Mouse (Mus musculus) midbrain, embryonic 15.5 days (tissue): ENCODE measurements at regions not wholly inside any gene's neighbourhood (a gene's known extent, or its start where the extent isn't known, plus 50 kb on each side); places are given as distances from the start of the nearest gene placed in this dataset.

Experiments used
- ATAC-seq: fragments of 200-750 bp; cut with Nextera tagmentation; replicated peaks from 2 replicates; pipeline ENCODE4 v1.8.0; 2017; ENCODE audit warnings: moderate TSS enrichment
- H3K27ac ChIP-seq: fragments of 300-500 bp; sonication (generic); 2 replicates; pipeline ENCODE4 v1.5.1; 2015; ENCODE audit warnings: mild to moderate bottlenecking, inconsistent platforms
- H3K27me3 ChIP-seq: fragments of 300-500 bp; sonication (generic); replicated peaks from 2 replicates; pipeline ENCODE4 v1.6.1; 2015; ENCODE audit warnings: inconsistent platforms
- H3K36me3 ChIP-seq: fragments of 300-500 bp; sonication (generic); replicated peaks from 2 replicates; pipeline ENCODE4 v1.6.1; 2015; ENCODE audit warnings: inconsistent platforms
- H3K4me1 ChIP-seq: fragments of 300-500 bp; sonication (generic); 2 replicates; pipeline ENCODE4 v1.6.1; 2015; ENCODE audit warnings: inconsistent platforms
- H3K4me2 ChIP-seq: fragments of 300-500 bp; sonication (generic); 2 replicates; pipeline ENCODE4 v1.6.1; 2015; ENCODE audit warnings: inconsistent platforms, mild to moderate bottlenecking, moderate library complexity
- H3K4me3 ChIP-seq: fragments of 300-500 bp; sonication (generic); 2 replicates; pipeline ENCODE4 v1.5.1; 2015; ENCODE audit warnings: mild to moderate bottlenecking, inconsistent platforms
- H3K9ac ChIP-seq: fragments of 300-500 bp; sonication (generic); 2 replicates; pipeline ENCODE4 v1.6.1; 2015; ENCODE audit warnings: mild to moderate bottlenecking, inconsistent platforms
- H3K9me3 ChIP-seq: fragments of 300-500 bp; sonication (generic); 2 replicates; pipeline ENCODE4 v1.6.1; 2016; ENCODE audit warnings: inconsistent platforms
- WGBS: fragments of 180-500 bp; shearing (Covaris S2); methylation state at CpG from one replicate; pipeline ENCODE4 v1.1.7; 2015; ENCODE audit warnings: mixed read lengths; 5-methylcytosine and 5-hydroxymethylcytosine counted together

DNA sequence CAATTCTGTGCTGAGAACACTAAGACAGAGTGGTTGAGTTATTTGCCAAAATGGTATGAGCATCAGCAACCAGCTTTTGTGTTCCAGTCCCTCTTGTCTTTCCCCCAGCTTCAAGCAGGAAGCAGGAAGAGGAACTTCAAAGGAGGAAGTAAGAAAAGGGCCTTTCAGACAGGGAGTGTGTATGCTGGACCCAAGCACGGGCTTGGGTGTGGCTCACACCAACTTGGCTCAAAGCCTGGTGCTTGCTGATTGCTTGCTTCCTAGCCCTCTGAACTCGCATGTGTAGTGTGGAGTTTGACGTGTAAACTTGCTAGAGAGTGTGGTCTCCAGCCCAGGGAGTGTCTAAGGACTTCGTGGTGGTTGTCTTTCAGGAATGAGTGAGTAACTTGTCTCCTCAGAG is 141.0 kb upstream of the Jun start:
- Histone ChIP-seq H3K27ac (no peak overlapping the region), H3K9me3 (no peaks in the 10 kb centered on the region), H3K36me3 (no peaks in the 10 kb centered on the region), H3K4me3 (no peak overlapping the region), H3K4me2 (no peak overlapping the region), H3K9ac (no peak overlapping the region), H3K27me3 (no peaks in the 10 kb centered on the region), H3K4me1 (no peaks in the 10 kb centered on the region)
- ATAC-seq = no peak
- 66% methylated on average over 4 of the region's 4 CpGs for WGBS

DNA sequence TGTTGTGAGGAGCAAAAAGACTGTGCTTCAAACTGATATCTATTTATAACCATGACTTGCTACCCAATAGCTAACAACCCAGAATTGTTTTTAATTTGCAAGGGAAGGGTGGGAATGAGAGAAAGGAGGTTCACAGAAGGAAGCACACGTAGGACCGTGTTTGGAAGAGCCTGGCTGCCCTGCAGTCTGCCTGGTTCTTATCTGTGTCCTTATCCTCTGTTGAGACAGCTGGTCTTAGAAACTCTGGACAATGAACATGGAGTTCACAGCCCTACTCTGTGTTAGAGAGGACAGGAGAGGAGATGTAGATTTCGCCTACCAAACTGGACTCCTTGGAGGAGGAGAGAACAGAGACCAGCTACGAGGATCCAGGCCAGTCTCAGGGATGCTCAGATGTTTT is 141.5 kb upstream of the Jun start:
- no peak for ATAC-seq
- H3K4me1 ChIP-seq = no peaks in the 10 kb centered on the region
- H3K4me2 ChIP-seq = no peak overlapping the region
- 89% methylated on average over 4 of the region's 4 CpGs for WGBS
- H3K27me3 ChIP-seq = no peaks in the 10 kb centered on the region
- H3K4me3 ChIP-seq = no peak overlapping the region
- H3K9me3 ChIP-seq = no peaks in the 10 kb centered on the region
- H3K36me3 ChIP-seq = no peaks in the 10 kb centered on the region
- no peak overlapping the region for H3K27ac ChIP-seq
- H3K9ac ChIP-seq = no peak overlapping the region

DNA sequence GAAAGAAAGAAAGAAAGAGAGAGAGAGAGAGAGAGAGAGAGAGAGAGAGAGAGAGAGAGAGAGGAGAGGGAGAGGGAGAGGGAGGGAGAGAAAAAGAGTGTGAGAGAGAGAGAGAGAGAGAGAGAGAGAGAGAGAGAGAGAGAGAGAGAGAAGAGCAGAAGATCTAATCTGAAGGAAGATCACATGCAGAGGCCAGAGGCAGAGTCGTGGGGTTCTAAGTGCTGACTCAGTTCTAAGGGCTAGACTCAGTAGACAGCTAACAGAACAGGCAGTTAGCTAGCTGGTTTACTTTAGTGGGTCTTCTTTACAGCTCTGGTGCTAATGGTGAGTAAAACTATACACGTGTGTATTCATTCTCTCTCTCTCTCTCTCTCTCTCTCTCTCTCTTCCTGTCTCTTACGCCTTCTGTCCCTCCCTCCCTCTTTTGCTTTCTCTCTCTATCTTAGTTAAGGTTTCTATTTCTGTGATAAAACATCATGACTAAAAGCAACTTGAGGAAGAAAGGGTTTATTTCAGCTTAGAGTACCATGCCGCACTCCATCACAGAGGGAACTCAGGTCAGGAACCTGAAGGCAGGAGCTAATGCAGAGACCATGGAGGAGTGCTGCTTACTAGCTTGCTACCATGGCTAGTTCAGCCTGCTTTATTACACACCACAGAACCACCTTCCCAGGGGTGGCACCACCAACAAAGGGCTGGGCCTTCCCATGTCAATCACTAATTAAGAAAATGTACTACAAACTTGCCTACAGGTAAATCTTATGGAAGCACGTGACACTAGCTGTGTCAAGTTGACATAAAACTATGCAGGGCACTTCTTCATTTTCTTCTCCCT is 142.8 kb upstream of the Jun start:
- no peak overlapping the region for H3K4me3 ChIP-seq
- no peaks in the 10 kb centered on the region for H3K4me1 ChIP-seq
- WGBS = 81% methylated on average over 5 of the region's 5 CpGs
- no peak for ATAC-seq
- H3K36me3 ChIP-seq = no peaks in the 10 kb centered on the region
- H3K9me3 ChIP-seq = no peaks in the 10 kb centered on the region
- H3K27ac ChIP-seq = no peak overlapping the region
- H3K9ac ChIP-seq = no peak overlapping the region
- no peaks in the 10 kb centered on the region for H3K27me3 ChIP-seq
- H3K4me2 ChIP-seq = no peak overlapping the region

DNA sequence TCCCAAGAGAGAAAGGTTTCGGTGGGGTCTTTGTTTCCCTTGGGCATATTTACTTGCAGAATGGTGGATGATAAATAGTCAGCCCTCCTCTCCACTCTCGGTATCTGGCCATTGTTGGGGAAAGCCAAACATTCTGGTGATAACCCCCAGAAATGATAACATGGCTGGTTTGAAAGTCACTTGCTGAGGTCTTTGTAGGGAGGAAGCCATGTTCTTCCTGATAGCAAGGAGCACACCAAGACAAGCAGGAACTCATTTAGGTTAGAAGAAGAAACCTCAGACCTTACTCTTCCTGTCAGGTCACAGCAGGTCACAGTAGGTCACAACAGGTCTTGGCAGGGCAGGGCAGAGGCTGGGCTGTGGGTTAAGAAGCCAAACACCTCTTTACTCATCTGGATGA is 144.1 kb upstream of the Jun start:
- Histone ChIP-seq H3K4me3 (no peak overlapping the region), H3K4me2 (no peak overlapping the region), H3K27me3 (no peaks in the 10 kb centered on the region), H3K36me3 (no peaks in the 10 kb centered on the region), H3K9me3 (no peaks in the 10 kb centered on the region), H3K9ac (no peak overlapping the region), H3K4me1 (no peaks in the 10 kb centered on the region), H3K27ac (no peak overlapping the region)
- 87% methylated on average over 2 of the region's 2 CpGs for WGBS
- ATAC-seq = no peak

DNA sequence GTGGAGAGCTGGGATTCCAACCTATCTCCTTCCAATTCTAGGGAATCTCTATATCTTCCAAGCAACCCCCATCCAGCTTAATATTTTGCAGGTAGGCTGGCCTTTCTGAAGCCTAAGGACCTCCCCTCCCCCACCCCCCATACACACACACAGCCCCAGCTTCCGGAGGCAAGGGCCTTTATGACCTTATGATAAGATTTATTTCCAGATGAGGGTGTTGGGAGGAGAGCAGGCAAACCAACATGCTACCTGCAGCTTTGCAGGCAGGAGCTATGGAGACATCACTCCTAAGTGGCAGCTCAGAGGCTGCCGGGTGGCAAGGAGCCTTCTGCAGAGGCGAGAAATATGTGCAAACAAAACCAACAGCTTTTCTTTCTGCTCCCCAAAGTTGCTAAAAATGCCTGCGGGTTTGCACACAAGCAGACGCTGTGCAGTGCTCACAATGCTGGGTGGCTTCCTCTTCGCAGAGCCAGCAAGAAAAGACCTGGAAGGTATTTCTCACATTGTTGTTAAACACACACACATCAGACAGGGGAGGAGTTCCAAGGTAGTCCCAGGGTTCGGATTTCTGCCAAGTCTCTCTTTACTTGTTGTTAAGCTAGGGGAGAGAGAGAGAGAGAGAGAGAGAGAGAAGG is 145.2 kb upstream of the Jun start:
- no peak overlapping the region for H3K9ac ChIP-seq
- H3K9me3 ChIP-seq = no peaks in the 10 kb centered on the region
- H3K4me1 ChIP-seq = no peaks in the 10 kb centered on the region
- no peaks in the 10 kb centered on the region for H3K27me3 ChIP-seq
- 72% methylated on average over 7 of the region's 7 CpGs for WGBS
- H3K36me3 ChIP-seq = no peaks in the 10 kb centered on the region
- no peak overlapping the region for H3K27ac ChIP-seq
- no peak overlapping the region for H3K4me2 ChIP-seq
- H3K4me3 ChIP-seq = no peak overlapping the region
- no peak for ATAC-seq

DNA sequence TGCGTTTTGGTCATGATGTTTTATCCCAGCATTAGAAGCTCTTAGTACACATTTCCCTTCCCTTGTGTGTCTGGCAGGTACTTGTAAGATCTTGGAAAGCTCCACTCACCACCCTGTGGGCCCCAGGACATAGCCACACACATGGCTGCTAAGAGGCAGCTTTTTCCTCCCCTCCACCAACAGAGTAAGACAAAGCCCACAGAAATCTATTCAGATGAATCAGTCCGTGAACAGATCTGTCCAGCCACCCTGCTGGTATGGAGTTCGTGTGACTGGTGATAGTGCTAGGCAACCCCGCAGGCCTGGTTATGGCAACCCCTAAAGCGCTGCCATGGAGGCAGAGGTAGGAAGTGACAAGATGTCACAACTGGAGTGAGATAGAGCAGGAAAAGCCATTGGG is 147.4 kb upstream of the Jun start:
- WGBS = 39% methylated on average over 5 of the region's 5 CpGs
- ATAC-seq = no peak

DNA sequence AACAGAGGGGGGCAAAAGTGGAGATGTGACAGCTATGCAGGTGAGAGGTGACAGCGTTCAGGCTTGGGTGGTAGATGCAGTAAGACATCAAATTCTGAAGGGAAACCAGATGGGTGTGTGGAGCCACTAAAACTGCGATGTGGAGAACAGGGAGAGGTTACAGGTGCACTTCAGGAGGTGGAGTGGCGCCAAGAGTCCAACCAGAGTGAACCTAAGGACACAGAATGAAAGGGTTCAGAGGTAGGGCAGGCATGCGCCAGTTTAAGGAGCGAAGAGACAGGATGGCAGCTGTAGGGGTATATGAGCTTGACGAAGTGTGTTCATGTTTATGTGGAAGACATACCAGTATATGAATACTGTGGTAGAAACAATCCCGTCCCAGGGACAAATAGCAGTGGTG is 148.1 kb upstream of the Jun start:
- no peak overlapping the region for H3K27ac ChIP-seq
- 94% methylated on average over 7 of the region's 7 CpGs for WGBS
- H3K4me1 ChIP-seq = no peaks in the 10 kb centered on the region
- no peak overlapping the region for H3K9ac ChIP-seq
- H3K27me3 ChIP-seq = no peaks in the 10 kb centered on the region
- no peak for ATAC-seq
- no peaks in the 10 kb centered on the region for H3K36me3 ChIP-seq
- no peak overlapping the region for H3K4me2 ChIP-seq
- H3K4me3 ChIP-seq = no peak overlapping the region
- no peaks in the 10 kb centered on the region for H3K9me3 ChIP-seq

More for the DNA sequence above, 147.4 kb upstream of the Jun start:
- Histone ChIP-seq H3K27ac (no peak overlapping the region), H3K27me3 (no peaks in the 10 kb centered on the region), H3K9ac (no peak overlapping the region), H3K4me3 (no peak overlapping the region), H3K4me1 (no peaks in the 10 kb centered on the region), H3K9me3 (no peaks in the 10 kb centered on the region), H3K36me3 (no peaks in the 10 kb centered on the region), H3K4me2 (no peak overlapping the region)

DNA sequence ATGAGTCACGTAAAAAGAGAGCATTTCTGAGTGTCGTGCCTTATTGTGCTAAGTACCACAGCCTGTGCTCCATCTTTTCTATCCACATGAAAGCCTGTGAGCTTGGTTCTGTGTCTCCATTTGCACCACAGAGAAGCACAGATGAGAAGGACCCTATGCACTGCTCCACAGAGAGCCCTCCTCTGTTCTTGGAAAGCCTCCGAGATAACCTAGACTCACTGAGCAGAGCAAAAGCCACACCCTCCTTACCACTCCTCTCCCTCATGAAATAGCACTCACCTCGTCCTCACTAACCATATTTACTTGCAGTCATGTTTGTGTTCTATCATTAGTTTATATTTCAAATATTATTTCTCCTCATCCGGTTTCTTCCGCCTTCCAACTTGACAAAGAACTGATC is 150.5 kb upstream of the Jun start:
- H3K4me3 ChIP-seq = no peak overlapping the region
- H3K4me2 ChIP-seq = no peak overlapping the region
- no peak overlapping the region for H3K9ac ChIP-seq
- H3K27me3 ChIP-seq = no peaks in the 10 kb centered on the region
- H3K4me1 ChIP-seq = no peaks in the 10 kb centered on the region
- no peak overlapping the region for H3K27ac ChIP-seq
- no peaks in the 10 kb centered on the region for H3K9me3 ChIP-seq
- WGBS = 86% methylated on average over 6 of the region's 6 CpGs
- no peaks in the 10 kb centered on the region for H3K36me3 ChIP-seq
- ATAC-seq = no peak

DNA sequence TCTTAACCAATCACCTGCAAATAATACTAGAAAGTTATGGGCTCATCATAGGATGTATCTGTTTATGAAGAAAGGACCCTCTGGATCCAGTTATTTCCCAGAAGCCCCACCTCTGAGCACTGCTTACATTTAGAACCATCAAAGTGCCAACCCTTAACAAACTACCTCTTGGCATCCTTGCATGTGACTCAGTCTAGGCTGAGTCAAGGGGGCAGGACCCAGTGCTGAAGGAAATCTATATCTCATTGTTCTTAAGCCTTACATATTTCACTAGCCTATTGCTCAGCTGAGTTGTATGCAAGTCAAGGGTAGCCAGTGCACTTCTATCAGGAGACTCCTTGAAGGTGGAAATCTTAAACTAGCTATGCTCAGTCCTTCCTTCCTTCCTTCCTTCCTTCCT is 151.6 kb upstream of the Jun start:
- H3K4me2 ChIP-seq = no peak overlapping the region
- no peak for ATAC-seq
- H3K9me3 ChIP-seq = no peaks in the 10 kb centered on the region
- no peak overlapping the region for H3K27ac ChIP-seq
- H3K36me3 ChIP-seq = no peaks in the 10 kb centered on the region
- H3K9ac ChIP-seq = no peak overlapping the region
- no peaks in the 10 kb centered on the region for H3K27me3 ChIP-seq
- no peak overlapping the region for H3K4me3 ChIP-seq
- no peaks in the 10 kb centered on the region for H3K4me1 ChIP-seq

DNA sequence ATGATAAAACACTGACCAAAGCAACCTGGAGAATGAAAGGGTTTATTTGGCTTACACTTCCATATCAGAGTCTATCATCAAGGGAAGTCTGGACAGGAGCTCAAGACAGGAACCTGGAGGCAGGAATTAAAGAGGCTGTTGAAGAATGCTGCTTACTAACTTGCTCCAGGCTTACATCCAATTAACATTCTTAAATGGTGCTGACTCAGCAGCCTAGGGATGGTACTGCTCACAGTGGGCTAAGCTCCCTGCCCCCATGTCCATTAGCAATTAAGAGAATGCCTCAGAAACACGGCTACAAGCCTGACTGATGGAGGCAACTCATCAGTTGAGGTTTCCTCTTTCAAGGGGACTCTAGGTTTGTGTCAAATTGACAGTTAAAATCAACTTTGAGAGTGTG is 153.3 kb upstream of the Jun start:
- ATAC-seq = no peak
- 71% methylated on average over 1 of the region's 1 CpGs for WGBS
- no peak overlapping the region for H3K9ac ChIP-seq
- H3K9me3 ChIP-seq = no peaks in the 10 kb centered on the region
- H3K4me1 ChIP-seq = no peaks in the 10 kb centered on the region
- H3K4me2 ChIP-seq = no peak overlapping the region
- no peaks in the 10 kb centered on the region for H3K36me3 ChIP-seq
- H3K4me3 ChIP-seq = no peak overlapping the region
- H3K27ac ChIP-seq = no peak overlapping the region
- H3K27me3 ChIP-seq = no peaks in the 10 kb centered on the region

DNA sequence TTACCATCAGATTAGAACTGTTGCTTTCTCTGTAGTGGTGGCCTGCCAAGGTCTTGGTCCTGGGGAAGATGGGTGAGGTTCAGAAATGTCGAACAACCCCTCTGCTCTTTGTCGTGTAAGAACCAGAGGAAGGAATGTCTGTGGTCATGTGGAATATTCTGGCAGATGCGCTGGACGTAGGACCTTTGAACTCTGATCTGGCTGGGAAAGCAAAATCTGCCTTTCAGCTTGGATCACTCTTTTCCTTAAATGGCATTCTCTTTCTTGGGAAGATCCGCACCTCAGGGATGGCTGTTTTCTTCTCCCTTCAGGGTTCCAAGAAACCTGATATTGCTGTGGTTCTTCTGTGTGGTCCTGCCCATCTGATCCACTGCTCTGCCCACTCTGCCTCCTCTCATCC is 155.8 kb upstream of the Jun start:
- Histone ChIP-seq H3K27me3 (no peaks in the 10 kb centered on the region), H3K4me1 (no peaks in the 10 kb centered on the region), H3K4me2 (no peak overlapping the region), H3K9ac (no peak overlapping the region), H3K27ac (no peak overlapping the region), H3K9me3 (no peaks in the 10 kb centered on the region), H3K4me3 (no peak overlapping the region), H3K36me3 (no peaks in the 10 kb centered on the region)
- 79% methylated on average over 5 of the region's 5 CpGs for WGBS
- ATAC-seq = no peak

DNA sequence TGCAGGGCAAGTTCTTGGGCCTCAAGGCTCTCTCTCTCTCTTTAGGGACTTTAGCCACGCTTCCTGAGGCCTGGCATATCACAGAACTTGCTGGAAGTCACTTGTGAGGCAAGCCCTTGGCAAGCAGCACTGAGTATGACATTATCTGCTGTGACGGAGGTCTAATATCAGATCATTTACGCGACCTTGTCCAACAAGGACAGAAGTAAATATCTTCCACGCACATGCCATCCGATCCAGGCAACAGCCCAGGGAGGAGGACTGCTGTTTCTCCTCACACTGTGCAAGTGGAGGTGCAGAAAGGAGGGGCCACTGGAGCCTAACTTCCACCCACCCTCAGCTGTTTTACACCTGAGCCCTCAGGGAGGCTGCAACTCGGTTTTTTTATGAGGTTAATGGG is 156.8 kb upstream of the Jun start:
- H3K27me3 ChIP-seq = no peaks in the 10 kb centered on the region
- no peak overlapping the region for H3K4me2 ChIP-seq
- H3K27ac ChIP-seq = no peak overlapping the region
- no peak for ATAC-seq
- no peaks in the 10 kb centered on the region for H3K4me1 ChIP-seq
- no peaks in the 10 kb centered on the region for H3K36me3 ChIP-seq
- H3K4me3 ChIP-seq = no peak overlapping the region
- H3K9ac ChIP-seq = no peak overlapping the region
- 85% methylated on average over 7 of the region's 7 CpGs for WGBS
- no peaks in the 10 kb centered on the region for H3K9me3 ChIP-seq
